Mouse (Mus musculus) stomach, postnatal 0 days (tissue): ENCODE measurements around the gene Eme1. TPM values are rescaled to one million over a fixed set of nuclear protein-coding genes. Genes with fewer than 3 reads are reported as not detected.
A peak's percentile ranks its signal among the peaks of the same experiment; 100 is the strongest.

Source experiments
- ATAC-seq: fragments of 200-750 bp; cut with Nextera tagmentation; 2 replicates; pipeline ENCODE4 v1.8.0; 2017; ENCODE audit not compliant: low FRiP score, low TSS enrichment
- DNase-seq: peaks from one replicate; pipeline ENCODE4 v3.0.0-alpha.2; 2016; ENCODE audit warnings: low spot score
- H3K27ac ChIP-seq: fragments of 300-500 bp; sonication (generic); replicated peaks from 2 replicates; pipeline ENCODE4 v1.5.1; 2014; ENCODE audit warnings: mild to moderate bottlenecking, control low read depth
- H3K27me3 ChIP-seq: fragments of 300-500 bp; sonication (generic); 2 replicates; pipeline ENCODE4 v1.6.1; 2014; ENCODE audit warnings: low read length; ENCODE audit not compliant: control insufficient read depth, insufficient read depth
- H3K36me3 ChIP-seq: fragments of 300-500 bp; sonication (generic); 2 replicates; pipeline ENCODE4 v1.6.1; 2014; ENCODE audit warnings: low read length, mixed read lengths; ENCODE audit not compliant: control insufficient read depth, insufficient read depth
- H3K4me1 ChIP-seq: fragments of 300-500 bp; sonication (generic); replicated peaks from 2 replicates; pipeline ENCODE4 v1.6.1; 2014; ENCODE audit warnings: antibody characterized with exemption; ENCODE audit not compliant: control insufficient read depth, insufficient read depth
- H3K4me2 ChIP-seq: fragments of 300-500 bp; sonication (generic); replicated peaks from 2 replicates; pipeline ENCODE4 v1.6.1; 2014; ENCODE audit warnings: low read depth, mild to moderate bottlenecking, control low read depth, moderate library complexity
- H3K4me3 ChIP-seq: fragments of 300-500 bp; sonication (generic); 2 replicates; pipeline ENCODE4 v1.5.1; 2014; ENCODE audit warnings: low read depth, low read length, control low read depth
- H3K9ac ChIP-seq: fragments of 300-500 bp; sonication (generic); 2 replicates; pipeline ENCODE4 v1.6.1; 2014; ENCODE audit warnings: mild to moderate bottlenecking, low read length, control low read depth, mixed read lengths
- H3K9me3 ChIP-seq: fragments of 300-500 bp; sonication (generic); 2 replicates; pipeline ENCODE4 v1.6.1; 2016; ENCODE audit warnings: low read length; ENCODE audit not compliant: control insufficient read depth
- CTCF ChIP-seq: IDR thresholded peaks from 2 replicates; pipeline ENCODE4 v1.5.1; 2016; ENCODE audit warnings: antibody characterized with exemption, low read depth, mild to moderate bottlenecking, moderate library complexity
- EP300 ChIP-seq: optimal IDR thresholded peaks from 2 replicates; pipeline ENCODE3; 2016; ENCODE audit warnings: antibody characterized with exemption
- WGBS: fragments of 180-500 bp; shearing (Covaris S2); extraction: QIAGEN DNeasy Blood & Tissue Kit; methylation state at CpG from one replicate; pipeline ENCODE4 v1.1.7; 2014; 5-methylcytosine and 5-hydroxymethylcytosine counted together
- polyA plus RNA-seq: library from polyadenylated mRNA; unstranded; fragments of >200 nt; fragmentation: Nextera tagmentation; extraction: Ambion mirVana; gene quantifications from 2 replicates; pipeline ENCODE4 v1.2.1, GENCODE M21; 2015

Gene Eme1
- polyA plus RNA-seq, 1 experiment from 2014 or later = 3.4 TPM

GRCm38 (mm10) chr11:94680639-94681038 lies 26.9 kb upstream of the Eme1 start:
- Histone ChIP-seq H3K4me1 (0 out of 2 replicates have a peak, but pooled peaks cover 4% of the 10 kb centered on the region), H3K36me3 (no peaks in the 10 kb centered on the region), H3K9ac (no peak overlapping the region), H3K27me3 (no peaks in the 10 kb centered on the region), H3K9me3 (no peaks in the 10 kb centered on the region), H3K27ac (no peak overlapping the region), H3K4me2 (no peak overlapping the region), H3K4me3 (no peak overlapping the region)
- peak; percentile 34; the same call in 1 of the 2 replicates for TF ChIP-seq CTCF
- no peak for TF ChIP-seq EP300
- ATAC-seq = no peak
- DNase-seq = no peak

DNA sequence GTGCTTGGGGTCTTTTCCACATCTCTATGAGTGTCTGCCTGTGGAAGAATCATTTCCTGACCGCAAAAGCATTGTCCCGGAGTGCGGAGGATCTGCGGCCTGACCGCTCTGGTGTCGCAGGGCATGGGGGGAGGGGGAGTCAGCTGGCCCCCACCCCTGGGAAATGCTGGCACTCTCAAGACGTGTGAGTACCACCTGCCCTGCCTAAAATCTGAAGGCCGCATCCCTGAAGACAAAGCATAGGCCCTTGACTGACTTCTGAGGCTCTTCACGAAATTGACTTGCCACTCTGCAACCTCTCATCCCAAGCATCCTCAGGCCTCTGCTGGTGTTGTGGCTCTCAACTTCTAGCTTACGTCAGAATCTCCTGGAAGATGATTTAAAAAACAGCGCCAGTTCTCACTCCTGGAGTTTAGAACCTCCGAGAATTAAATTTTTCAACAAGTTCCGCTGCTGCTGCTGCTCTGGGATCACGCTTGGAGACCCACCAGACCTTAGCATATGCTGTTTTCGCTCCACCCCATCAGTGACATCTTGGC lies 23.9 kb upstream of the Eme1 start:
- Histone ChIP-seq H3K4me2 (peak overlapping the region; percentile 91), H3K4me1 (0 out of 2 replicates have a peak, but pooled peaks cover 4% of the 10 kb centered on the region), H3K36me3 (no peaks in the 10 kb centered on the region), H3K9ac (peak overlapping the region; percentile 51), H3K27ac (no peak overlapping the region), H3K27me3 (no peaks in the 10 kb centered on the region), H3K4me3 (peak overlapping the region; percentile 97), H3K9me3 (no peaks in the 10 kb centered on the region)
- ATAC-seq (no peak), DNase-seq (no peak)
- TF ChIP-seq EP300 = no peak
- TF ChIP-seq CTCF = no peak
- 26% methylated on average over 15 of the region's 15 CpGs for WGBS

GRCm38 (mm10) chr11:94676754-94677606 lies 23.2 kb upstream of the Eme1 start, which contains the start of gene Xylt2:
Gene Xylt2, minus strand, starts transcription at chr11:94677515.
- peak; percentile 95 for ATAC-seq
- Histone ChIP-seq H3K4me3 (peak within 1 kb of the TSS; percentile 97), H3K4me2 (peak within 1 kb of the TSS; percentile 91), H3K9ac (peak within 1 kb of the TSS; percentile 97), H3K27ac (peak within 1 kb of the TSS; percentile 88), H3K9me3 (no peaks in the 10 kb centered on the region), H3K27me3 (no peaks in the 10 kb centered on the region), H3K4me1 (0 out of 2 replicates have a peak, but pooled peaks cover 4% of the 10 kb centered on the region), H3K36me3 (no peaks in the 10 kb centered on the region)
- peak; percentile 94 for DNase-seq
- under 1% methylated on average over 73 of the region's 82 CpGs for WGBS
- TF ChIP-seq CTCF (no peak), EP300 (no peak)

DNA sequence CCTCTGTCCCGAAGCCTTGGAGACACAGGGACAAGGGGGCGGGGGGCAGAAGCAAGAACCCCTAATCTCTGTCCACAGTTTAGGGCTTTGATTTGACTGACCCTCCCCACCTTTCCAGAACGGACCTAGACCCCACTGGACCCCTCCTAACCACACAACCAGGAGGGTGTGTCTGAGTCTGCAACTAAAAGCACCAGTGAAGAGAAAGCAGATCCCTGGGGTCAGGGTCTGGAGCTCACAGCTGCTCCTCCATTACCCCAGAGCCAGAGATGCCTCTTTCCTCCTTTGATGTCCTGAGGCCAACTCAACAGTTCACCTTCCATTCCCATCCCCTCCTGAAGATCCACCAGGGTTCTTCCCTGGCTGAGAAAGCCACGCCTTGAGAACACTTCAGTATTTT lies 22.5 kb upstream of the Eme1 start:
- whole genome bisulfite sequencing = 35% methylated on average over 4 of the region's 4 CpGs
- ATAC-seq (no peak), DNase-seq (no peak)
- H3K9me3 ChIP-seq = no peaks in the 10 kb centered on the region
- peak overlapping the region; percentile 97 for H3K4me3 ChIP-seq
- H3K27ac ChIP-seq = no peak overlapping the region; the same call in 1 of the 2 replicates
- no peaks in the 10 kb centered on the region for H3K27me3 ChIP-seq
- peak overlapping the region; percentile 97 for H3K9ac ChIP-seq
- peak overlapping the region; percentile 91 for H3K4me2 ChIP-seq
- H3K4me1 ChIP-seq = 0 out of 2 replicates have a peak, but pooled peaks cover 4% of the 10 kb centered on the region
- no peak for TF ChIP-seq CTCF
- no peak for TF ChIP-seq EP300
- no peaks in the 10 kb centered on the region for H3K36me3 ChIP-seq

DNA sequence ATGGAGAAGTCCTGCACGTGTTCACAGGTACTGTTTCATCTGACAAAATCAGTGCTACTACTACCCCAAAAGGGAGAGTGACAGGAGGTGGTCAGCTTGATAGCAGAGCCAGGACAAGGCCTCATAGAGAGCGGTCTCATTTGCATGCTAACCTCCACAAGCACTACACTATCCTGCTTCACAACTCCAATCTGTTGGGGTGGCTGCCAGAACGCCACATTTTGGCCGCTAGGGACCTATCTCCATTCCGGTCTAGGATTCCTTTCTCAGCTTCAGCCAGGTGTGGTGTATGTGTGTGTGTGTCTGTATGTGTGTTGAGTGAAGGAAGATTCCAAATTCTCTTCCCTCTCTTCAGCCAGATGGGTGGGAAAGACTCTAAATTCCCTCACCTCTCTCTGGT lies 21.7 kb upstream of the Eme1 start:
- no peak overlapping the region for H3K4me3 ChIP-seq
- no peaks in the 10 kb centered on the region for H3K27me3 ChIP-seq
- H3K9ac ChIP-seq = no peak overlapping the region
- DNase-seq (no peak), ATAC-seq (no peak)
- no peaks in the 10 kb centered on the region for H3K9me3 ChIP-seq
- no peak overlapping the region for H3K27ac ChIP-seq
- 71% methylated on average over 5 of the region's 5 CpGs for WGBS
- 0 out of 2 replicates have a peak, but pooled peaks cover 4% of the 10 kb centered on the region for H3K4me1 ChIP-seq
- H3K36me3 ChIP-seq = no peaks in the 10 kb centered on the region
- no peak overlapping the region for H3K4me2 ChIP-seq
- TF ChIP-seq EP300 (no peak), CTCF (peak; percentile 22; the same call in 1 of the 2 replicates)

GRCm38 (mm10) chr11:94674984-94675383 lies 21.2 kb upstream of the Eme1 start:
- Histone ChIP-seq H3K9me3 (no peaks in the 10 kb centered on the region), H3K27me3 (no peaks in the 10 kb centered on the region), H3K4me3 (no peak overlapping the region), H3K4me2 (no peak overlapping the region), H3K4me1 (0 out of 2 replicates have a peak, but pooled peaks cover 4% of the 10 kb centered on the region), H3K27ac (no peak overlapping the region), H3K9ac (no peak overlapping the region), H3K36me3 (no peaks in the 10 kb centered on the region)
- DNase-seq (no peak), ATAC-seq (no peak)
- WGBS = 72% methylated on average over 5 of the region's 5 CpGs
- TF ChIP-seq CTCF = no peak
- no peak for TF ChIP-seq EP300
